ENCODE assay signal across 10 mouse cellular contexts in the genomic region with DNA sequence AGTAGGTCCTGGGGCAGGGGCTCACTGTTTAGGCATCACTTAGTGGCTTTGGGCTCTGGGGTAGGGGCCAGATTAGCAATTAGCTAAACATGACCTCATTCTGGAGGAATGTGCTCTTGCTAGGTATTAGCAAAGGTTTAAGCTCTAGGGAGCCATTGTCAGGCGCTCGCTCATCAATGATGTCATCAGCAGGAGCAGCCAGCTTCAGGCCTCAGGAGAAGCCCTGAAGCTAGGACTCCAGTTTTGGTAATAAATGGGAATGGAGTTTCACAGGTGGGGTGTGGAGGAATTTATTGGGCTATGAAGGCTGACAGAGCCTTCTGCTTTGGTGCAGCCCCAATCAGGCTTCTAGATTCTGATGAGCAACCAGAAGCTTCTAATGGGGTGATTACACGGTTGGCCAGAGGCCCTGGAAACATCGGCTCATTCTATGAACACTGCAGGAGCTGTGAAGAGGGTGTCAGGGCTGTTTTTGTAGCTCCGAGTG. TPM values are rescaled to one million over a fixed set of nuclear protein-coding genes. Genes with fewer than 3 reads are reported as not detected.
A peak's percentile ranks its signal among the peaks of the same experiment; 100 is the strongest.
DNase-seq lines count a peak whose midpoint lies in the region; ATAC-seq and TF ChIP-seq lines count a peak whose summit lies in the region.
"Had no signal": no experiment of that assay in that cellular context is flagged by ENCODE, and none has a peak within 500 bp of the region (broad histone marks: within the 10 kb centered on the region; RNA-seq: fewer than 3 reads in every experiment).

No protein-coding gene starts in this region.

- no peak for TF ChIP-seq POLR2A in ES-Bruce4 (IDR thresholded peaks at IDR 0.05; ENCODE audit: insufficient read depth, low read length)

- no peaks in the 10 kb centered on the region for H3K27me3 ChIP-seq in ES-Bruce4 (ENCODE audit: control insufficient read depth, insufficient read depth, low read length, poor library complexity, severe bottlenecking)
- no peaks in the 10 kb centered on the region for H3K27me3 ChIP-seq in heart, embryonic 10.5 days (ENCODE audit: insufficient read depth, poor library complexity, severe bottlenecking)
- no peaks in the 10 kb centered on the region for H3K27me3 ChIP-seq in midbrain, embryonic 11.5 days (ENCODE audit: control insufficient read depth, insufficient read depth, low read length)
- H3K27me3 ChIP-seq: hindbrain, embryonic 15.5 days; megakaryocyte, embryonic 14.5 days had no signal

- H3K4me2 ChIP-seq in midbrain, embryonic 11.5 days = no peak overlapping the region; the same call in 1 of the 2 replicates
- H3K4me2 ChIP-seq: hindbrain, embryonic 15.5 days had no signal

- H3K4me1 ChIP-seq in ES-Bruce4 (ENCODE audit: control insufficient read depth, insufficient read depth, low read length) = peaks cover 8% of the 10 kb centered on the region
- H3K4me1 ChIP-seq in heart, embryonic 10.5 days = peaks cover 65% of the 10 kb centered on the region
- H3K4me1 ChIP-seq in midbrain, embryonic 11.5 days (ENCODE audit: control insufficient read depth, insufficient read depth, low read length) = peaks cover 21% of the 10 kb centered on the region

- no peak for TF ChIP-seq EP300 in ES-Bruce4 (IDR thresholded peaks at IDR 0.05; ENCODE audit: insufficient read depth, low read depth, low read length)

- no peak for TF ChIP-seq CTCF in ES-Bruce4 (IDR thresholded peaks at IDR 0.05; ENCODE audit: low read depth, low read length)

- WGBS in heart, embryonic 10.5 days = 17% methylated on average over 5 of the region's 5 CpGs
- 9% methylated on average over 5 of the region's 5 CpGs for WGBS in midbrain, embryonic 11.5 days

- peak; percentile 15 for DNase-seq in adipocyte (ENCODE audit: low spot score)
- peak; percentile 80 for DNase-seq in heart, embryonic 10.5 days (ENCODE audit: low spot score)
- peak; percentile 87 for DNase-seq in midbrain, embryonic 11.5 days (ENCODE audit: low spot score, missing footprints)
- no peak for DNase-seq in lung, postnatal 14 days
- no peak for DNase-seq in natural killer cell, adult 2 months (ENCODE audit: low spot score in 2 of 2)
- DNase-seq in spleen, postnatal 10 days (ENCODE audit: low spot score in 2 of 2) = no peak

- 0 out of 2 replicates have a peak overlapping the region, but pooled peaks have one; percentile 4 for H3K4me3 ChIP-seq in ES-Bruce4 (ENCODE audit: low read depth, low read length)
- H3K4me3 ChIP-seq in heart, embryonic 10.5 days = no peak overlapping the region
- no peak overlapping the region for H3K4me3 ChIP-seq in midbrain, embryonic 11.5 days (ENCODE audit: low read depth, low read length)
- H3K4me3 ChIP-seq: hindbrain, embryonic 15.5 days; megakaryocyte, embryonic 14.5 days had no signal

- H3K27ac ChIP-seq in ES-Bruce4 (ENCODE audit: insufficient read depth, low read length) = peak overlapping the region; percentile 74
- H3K27ac ChIP-seq in heart, embryonic 10.5 days = peak overlapping the region; percentile 69
- no peak overlapping the region; the same call in 1 of the 2 replicates for H3K27ac ChIP-seq in midbrain, embryonic 11.5 days (ENCODE audit: low read depth, low read length)
- H3K27ac ChIP-seq: hindbrain, embryonic 15.5 days had no signal

- H3K9ac ChIP-seq in ES-Bruce4 (ENCODE audit: low read depth, poor library complexity, severe bottlenecking) = peak overlapping the region; percentile 54
- peak overlapping the region; percentile 10; the same call in 1 of the 2 replicates for H3K9ac ChIP-seq in midbrain, embryonic 11.5 days (ENCODE audit: low read length)
- H3K9ac ChIP-seq: hindbrain, embryonic 15.5 days had no signal

- H3K36me3 ChIP-seq in ES-Bruce4 (ENCODE audit: control insufficient read depth, insufficient read depth, low read length, poor library complexity, severe bottlenecking) = no peaks in the 10 kb centered on the region
- H3K36me3 ChIP-seq in heart, embryonic 10.5 days = no peaks in the 10 kb centered on the region
- no peaks in the 10 kb centered on the region for H3K36me3 ChIP-seq in midbrain, embryonic 11.5 days (ENCODE audit: control insufficient read depth, insufficient read depth, low read length)
- H3K36me3 ChIP-seq: hindbrain, embryonic 15.5 days had no signal

- peak; percentile 83 for ATAC-seq in midbrain, embryonic 11.5 days (ENCODE audit: low FRiP score)
- no peak for ATAC-seq in frontal cortex, adult (ENCODE audit: low TSS enrichment)

- no peaks in the 10 kb centered on the region for H3K9me3 ChIP-seq in ES-Bruce4 (replicated peaks; ENCODE audit: control insufficient read depth, insufficient read depth, low read length, poor library complexity, severe bottlenecking)
- H3K9me3 ChIP-seq in heart, embryonic 10.5 days = no peaks in the 10 kb centered on the region
- no peaks in the 10 kb centered on the region for H3K9me3 ChIP-seq in midbrain, embryonic 11.5 days (ENCODE audit: control insufficient read depth, low read length)
- H3K9me3 ChIP-seq: hindbrain, embryonic 15.5 days; megakaryocyte, embryonic 14.5 days had no signal

RNA-seq across cellular contexts. Expression of a gene that starts 30.0 kb away (rescaled TPM):
- polyA plus RNA-seq in ES-Bruce4 (2011; ENCODE audit: insufficient read depth, insufficient read length, low read depth, missing spikeins) = 326 and 328 TPM in 2 replicates
- polyA plus RNA-seq in heart, embryonic 10.5 days (2016; fragmentation: Nextera tagmentation; extraction: Ambion mirVana) = 15.2 and 18.5 TPM in 2 replicates
- polyA plus RNA-seq in midbrain, embryonic 11.5 days (2014; fragmentation: Nextera tagmentation; extraction: Ambion mirVana) = 10.9 and 12.0 TPM in 2 replicates

RNA-seq across cellular contexts. Expression of a gene that starts 56.4 kb away (rescaled TPM):
- polyA plus RNA-seq in ES-Bruce4 (2011; ENCODE audit: insufficient read depth, insufficient read length, low read depth, missing spikeins) = not detected in 2 replicates
- not detected in 2 replicates for polyA plus RNA-seq in heart, embryonic 10.5 days (2016; fragmentation: Nextera tagmentation; extraction: Ambion mirVana)
- polyA plus RNA-seq in midbrain, embryonic 11.5 days (2014; fragmentation: Nextera tagmentation; extraction: Ambion mirVana) = not detected in 2 replicates

Comparison
In these comparisons a context has a peak if more than half of its experiments do, and no peak if none do; other contexts are left out.
1. DNase-seq: peak in adipocyte (single experiment), heart, embryonic 10.5 days (single experiment) and midbrain, embryonic 11.5 days (single experiment); none in lung, postnatal 14 days (single experiment), natural killer cell, adult 2 months (0 of 2) and spleen, postnatal 10 days (0 of 2).
2. RNA of a gene that starts 30.0 kb away (polyA plus RNA-seq): 326 to 328 TPM in ES-Bruce4; 15.2 to 18.5 TPM in heart, embryonic 10.5 days and 10.9 to 12.0 TPM in midbrain, embryonic 11.5 days; every median in the first group is over 10 times any median in the second.